Mouse (Mus musculus) forebrain, embryonic 13.5 days (tissue): Measurements from ENCODE around the gene Fgfr1op2. TPM values are rescaled to one million over a fixed set of nuclear protein-coding genes. Genes with fewer than 3 reads are reported as not detected.

Experiments used
- ATAC-seq: fragments of 200-750 bp; cut with Nextera tagmentation; 2 replicates; pipeline ENCODE4 v1.8.0; 2017
- H3K27ac ChIP-seq: fragments of 300-500 bp; sonication (generic); 2 replicates; pipeline ENCODE4 v1.5.1; 2015; ENCODE audit warnings: inconsistent platforms, mild to moderate bottlenecking, moderate library complexity
- H3K27me3 ChIP-seq: fragments of 300-500 bp; sonication (generic); 2 replicates; pipeline ENCODE4 v1.6.1; 2015; ENCODE audit warnings: mild to moderate bottlenecking, inconsistent platforms
- H3K36me3 ChIP-seq: fragments of 300-500 bp; sonication (generic); 2 replicates; pipeline ENCODE4 v1.6.1; 2015; ENCODE audit warnings: mild to moderate bottlenecking, inconsistent platforms; ENCODE audit not compliant: poor library complexity, severe bottlenecking
- H3K4me1 ChIP-seq: fragments of 300-500 bp; sonication (generic); 2 replicates; pipeline ENCODE4 v1.6.1; 2015; ENCODE audit warnings: inconsistent platforms
- H3K4me2 ChIP-seq: fragments of 300-500 bp; sonication (generic); 2 replicates; pipeline ENCODE4 v1.6.1; 2015; ENCODE audit warnings: inconsistent platforms, mild to moderate bottlenecking, moderate library complexity
- H3K4me3 ChIP-seq: fragments of 300-500 bp; sonication (generic); 2 replicates; pipeline ENCODE4 v1.5.1; 2015; ENCODE audit warnings: mild to moderate bottlenecking, inconsistent platforms
- H3K9ac ChIP-seq: fragments of 300-500 bp; sonication (generic); 2 replicates; pipeline ENCODE4 v1.6.1; 2015; ENCODE audit warnings: mild to moderate bottlenecking, inconsistent platforms
- H3K9me3 ChIP-seq: fragments of 300-500 bp; sonication (generic); replicated peaks from 2 replicates; pipeline ENCODE4 v1.6.1; 2016; ENCODE audit warnings: inconsistent platforms
- WGBS: fragments of 180-500 bp; shearing (Covaris S2); methylation state at CpG from one replicate; pipeline ENCODE4 v1.1.7; 2015; 5-methylcytosine and 5-hydroxymethylcytosine counted together
- polyA plus RNA-seq: library from polyadenylated mRNA; unstranded; fragments of >200 nt; fragmentation: Nextera tagmentation; extraction: Ambion mirVana; gene quantifications from 2 replicates; pipeline ENCODE4 v1.2.1, GENCODE M21; 2015

Fgfr1op2 gene
- polyA plus RNA-seq, 1 experiment from 2014 or later, result 64.5 TPM

DNA sequence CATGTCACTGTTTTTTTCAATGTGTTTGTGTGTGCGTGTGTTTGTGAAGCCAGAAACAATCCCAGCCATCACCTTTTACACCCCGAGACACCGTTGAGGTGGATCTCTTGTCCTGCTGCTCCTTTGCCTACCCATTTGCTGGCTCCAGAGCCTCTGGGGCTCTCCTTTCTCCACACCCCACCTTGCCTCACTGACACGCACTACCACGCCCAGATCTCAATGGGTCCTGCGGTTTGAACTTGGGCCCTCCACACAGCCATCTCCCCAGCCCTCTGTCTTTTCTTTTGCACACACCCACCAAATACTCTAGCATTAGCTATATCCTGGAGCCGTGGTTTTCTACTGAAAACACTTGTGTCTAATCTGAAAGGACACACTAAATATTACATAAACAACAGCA, 34.9 kb downstream of the Fgfr1op2 start:
- Histone ChIP-seq H3K27ac (no peak overlapping the region), H3K4me3 (no peak overlapping the region), H3K9ac (no peak overlapping the region), H3K27me3 (no peaks in the 10 kb centered on the region), H3K9me3 (no peaks in the 10 kb centered on the region), H3K36me3 (peaks cover 71% of the 10 kb centered on the region), H3K4me2 (no peak overlapping the region), H3K4me1 (no peaks in the 10 kb centered on the region)
- ATAC-seq, result no peak
- 93% methylated on average over 7 of the region's 7 CpGs for WGBS

DNA sequence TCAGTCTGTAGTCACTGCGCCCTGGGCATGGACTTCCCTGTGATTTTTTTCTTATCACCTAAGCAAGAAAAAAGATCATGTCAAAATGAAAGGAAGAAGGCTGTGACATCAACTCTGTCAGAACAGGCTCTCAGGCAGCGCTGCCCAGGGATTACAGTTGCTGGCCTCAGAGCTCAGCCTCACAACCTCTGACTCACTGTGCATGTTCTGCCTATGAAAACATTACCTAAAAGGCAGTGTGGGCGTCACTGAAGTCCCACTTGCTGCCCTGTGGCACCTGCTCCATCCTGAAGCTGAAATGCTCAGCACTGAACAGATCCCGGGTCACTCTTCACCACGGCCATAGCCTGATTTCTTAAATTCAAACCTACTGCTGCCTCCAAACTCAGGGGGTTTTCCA, 35.7 kb downstream of the Fgfr1op2 start:
- H3K9ac ChIP-seq, result no peak overlapping the region
- H3K36me3 ChIP-seq, result peaks cover 71% of the 10 kb centered on the region

DNA sequence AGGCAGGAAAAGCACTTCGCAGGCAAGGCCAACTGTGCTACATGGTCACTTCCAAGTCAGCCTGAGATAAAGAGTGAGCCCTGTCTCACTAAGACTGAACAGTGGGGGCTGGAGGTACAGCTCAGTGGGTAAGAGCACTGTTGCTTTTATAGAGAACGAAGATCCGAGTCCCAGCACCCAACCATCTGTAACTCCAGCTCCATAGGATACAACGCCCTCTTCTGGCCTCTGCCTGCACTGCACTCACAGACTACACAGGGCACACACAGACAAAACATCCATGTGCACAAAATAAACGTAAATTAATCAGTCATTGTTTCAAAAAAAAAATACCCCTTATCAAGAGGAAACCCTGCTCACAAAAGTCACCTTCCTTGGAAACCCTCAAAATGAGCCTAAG, 36.9 kb downstream of the Fgfr1op2 start:
- Histone ChIP-seq H3K9ac (no peak overlapping the region), H3K9me3 (no peaks in the 10 kb centered on the region), H3K4me2 (no peak overlapping the region), H3K36me3 (peaks cover 77% of the 10 kb centered on the region), H3K4me1 (no peaks in the 10 kb centered on the region), H3K27me3 (no peaks in the 10 kb centered on the region), H3K27ac (no peak overlapping the region), H3K4me3 (no peak overlapping the region)
- WGBS, result 92% methylated on average over 5 of the region's 5 CpGs
- no peak for ATAC-seq

More for the DNA sequence above, 35.7 kb downstream of the Fgfr1op2 start:
- H3K27me3 ChIP-seq, result no peaks in the 10 kb centered on the region
- 91% methylated on average over 5 of the region's 5 CpGs for WGBS
- H3K9me3 ChIP-seq, result no peaks in the 10 kb centered on the region
- no peaks in the 10 kb centered on the region for H3K4me1 ChIP-seq
- no peak overlapping the region for H3K4me2 ChIP-seq
- no peak for ATAC-seq
- H3K4me3 ChIP-seq, result no peak overlapping the region
- H3K27ac ChIP-seq, result no peak overlapping the region

DNA sequence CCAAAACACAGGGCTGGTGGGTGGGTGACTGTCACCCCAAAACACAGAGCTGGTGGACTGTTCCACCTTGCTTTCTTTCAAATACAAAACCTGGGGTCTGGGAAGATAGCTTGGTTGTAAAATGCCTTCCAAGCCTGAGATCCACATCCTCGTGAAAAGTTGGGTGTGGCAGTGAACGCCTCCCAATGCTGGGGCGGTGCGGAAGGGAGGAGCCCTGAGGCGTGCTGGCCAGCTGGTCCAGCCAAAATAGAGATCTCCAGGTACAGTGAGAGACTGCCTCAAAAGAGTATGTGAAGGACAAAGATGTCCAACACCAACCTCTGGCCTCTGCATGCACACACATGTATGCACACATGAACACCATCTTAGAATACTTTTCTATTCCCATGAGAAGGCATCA, 37.5 kb downstream of the Fgfr1op2 start:
- Histone ChIP-seq H3K4me2 (no peak overlapping the region), H3K9me3 (no peaks in the 10 kb centered on the region), H3K27ac (no peak overlapping the region), H3K36me3 (peaks cover 74% of the 10 kb centered on the region), H3K9ac (no peak overlapping the region), H3K4me3 (no peak overlapping the region), H3K27me3 (no peaks in the 10 kb centered on the region), H3K4me1 (no peaks in the 10 kb centered on the region)
- 91% methylated on average over 5 of the region's 5 CpGs for WGBS
- ATAC-seq, result no peak

DNA sequence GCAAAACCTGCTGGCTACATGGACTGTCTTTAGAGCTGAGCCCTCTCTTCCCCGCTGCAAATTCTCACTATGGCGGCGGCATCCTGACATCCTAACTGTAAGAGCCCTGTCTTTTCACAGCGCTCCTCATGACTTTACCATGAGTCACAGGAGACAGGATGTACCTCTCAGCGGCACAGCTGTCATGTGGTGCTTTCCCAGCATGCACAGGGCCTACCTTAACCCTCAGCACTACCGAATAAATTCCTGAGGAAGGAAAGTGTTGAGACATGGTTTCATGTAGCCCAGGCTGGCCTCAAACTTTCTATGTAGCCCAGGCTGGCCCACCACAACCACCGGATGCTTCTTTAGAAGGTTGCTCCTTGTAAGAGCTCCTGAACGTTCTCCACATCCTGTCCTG, 38.9 kb downstream of the Fgfr1op2 start:
- peaks cover 67% of the 10 kb centered on the region for H3K36me3 ChIP-seq
- H3K4me3 ChIP-seq, result no peak overlapping the region
- no peak overlapping the region for H3K4me2 ChIP-seq
- H3K9ac ChIP-seq, result no peak overlapping the region
- no peak for ATAC-seq
- H3K9me3 ChIP-seq, result no peaks in the 10 kb centered on the region
- no peaks in the 10 kb centered on the region for H3K27me3 ChIP-seq
- 97% methylated on average over 8 of the region's 8 CpGs for WGBS
- H3K4me1 ChIP-seq, result no peaks in the 10 kb centered on the region
- no peak overlapping the region for H3K27ac ChIP-seq

DNA sequence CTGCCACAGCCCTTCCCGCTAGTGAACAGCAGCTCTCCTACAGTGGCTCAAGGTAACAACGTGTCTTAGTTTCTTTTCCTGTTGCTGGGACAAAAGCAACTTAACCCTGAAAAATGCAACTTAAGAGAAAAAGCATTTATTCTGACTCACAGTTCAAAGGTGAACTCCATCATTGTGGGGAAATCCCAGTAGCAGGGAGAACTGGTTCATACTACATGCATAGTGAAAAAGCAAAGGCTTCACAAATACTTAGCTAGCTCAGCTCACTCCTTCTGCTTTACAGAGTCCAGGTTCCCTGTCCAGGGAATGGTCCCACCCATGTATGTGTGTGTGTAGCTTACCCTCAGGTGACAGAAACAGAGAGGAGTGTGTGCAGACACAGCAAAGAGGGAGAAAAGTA, 39.7 kb downstream of the Fgfr1op2 start:
- no peak overlapping the region for H3K27ac ChIP-seq
- no peak overlapping the region for H3K4me2 ChIP-seq
- no peak overlapping the region for H3K9ac ChIP-seq
- ATAC-seq, result no peak
- no peaks in the 10 kb centered on the region for H3K9me3 ChIP-seq
- H3K4me1 ChIP-seq, result no peaks in the 10 kb centered on the region
- H3K27me3 ChIP-seq, result no peaks in the 10 kb centered on the region
- peaks cover 67% of the 10 kb centered on the region for H3K36me3 ChIP-seq
- H3K4me3 ChIP-seq, result no peak overlapping the region
- WGBS, result 96% methylated on average over 2 of the region's 2 CpGs

DNA sequence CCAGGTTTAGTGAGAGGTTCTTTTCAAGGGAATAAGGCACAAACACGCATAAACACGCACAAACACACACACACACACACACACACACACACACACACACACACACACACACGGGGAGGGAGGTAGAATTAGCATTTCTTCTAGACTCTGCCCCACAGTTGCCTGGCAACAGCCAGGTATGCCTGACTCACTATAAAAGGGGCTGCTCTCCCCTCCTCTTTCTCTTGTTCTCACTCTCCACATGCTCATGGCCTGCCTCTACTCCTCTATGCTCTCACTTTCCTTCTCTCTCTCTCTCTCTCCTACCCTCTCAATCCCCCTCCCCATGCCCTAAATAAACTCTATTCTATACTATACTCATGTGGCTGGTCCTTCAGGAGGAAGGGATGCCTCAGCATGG, 51.1 kb downstream of the Fgfr1op2 start:
- Histone ChIP-seq H3K4me2 (no peak overlapping the region), H3K27ac (no peak overlapping the region), H3K9me3 (no peaks in the 10 kb centered on the region), H3K27me3 (no peaks in the 10 kb centered on the region), H3K9ac (no peak overlapping the region), H3K4me3 (no peak overlapping the region), H3K36me3 (0 out of 2 replicates have a peak, but pooled peaks cover 13% of the 10 kb centered on the region), H3K4me1 (peaks cover 6% of the 10 kb centered on the region)
- 64% methylated on average over 3 of the region's 3 CpGs for WGBS
- ATAC-seq, result peak; percentile 63

DNA sequence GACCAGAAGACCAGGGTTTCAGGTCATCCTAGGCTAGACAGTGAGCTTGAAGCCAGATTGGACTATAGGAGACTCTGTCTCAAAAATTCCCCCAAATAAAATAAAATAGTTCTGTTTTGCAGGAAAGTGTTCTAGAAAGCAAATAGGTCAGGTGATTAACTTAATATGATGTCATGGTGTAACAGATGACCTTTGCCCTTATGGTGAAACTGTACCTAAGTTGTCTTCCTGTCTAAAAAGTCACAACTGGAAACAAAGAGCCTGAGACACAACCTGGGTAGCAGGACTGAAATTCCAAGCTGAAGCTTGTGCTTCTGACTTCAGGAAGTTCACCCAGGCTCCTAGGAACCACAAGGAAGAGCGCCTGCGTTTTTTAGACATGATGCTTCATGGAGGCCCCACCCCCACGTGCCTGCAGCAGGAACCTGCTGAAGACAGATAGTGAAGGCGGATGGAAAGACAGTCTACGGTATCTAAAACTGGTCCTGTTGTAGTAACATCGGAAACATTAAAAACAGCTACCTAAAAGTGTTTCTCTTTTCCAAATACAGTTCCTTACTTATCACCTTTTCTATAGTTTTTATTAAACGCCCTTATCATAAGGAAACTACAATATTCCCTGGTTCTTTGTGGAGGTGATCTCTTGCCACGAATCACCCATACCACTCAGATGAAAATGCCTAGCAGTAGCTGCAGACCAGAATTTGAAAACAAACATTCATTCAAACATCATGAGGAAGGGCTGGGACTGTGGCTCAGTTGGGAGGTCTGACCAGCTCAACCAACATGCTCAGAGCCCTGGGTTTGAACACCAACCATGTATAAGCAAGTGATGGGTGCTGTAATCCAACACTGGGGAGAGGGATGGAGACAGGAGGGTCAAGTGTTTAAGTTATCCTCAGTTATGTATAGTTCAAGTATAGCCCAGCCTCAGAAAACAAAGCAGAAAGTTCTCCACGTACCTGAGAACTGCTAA, 53.1 kb downstream of the Fgfr1op2 start:
- 85% methylated on average over 9 of the region's 9 CpGs for WGBS
- Histone ChIP-seq H3K27me3 (no peaks in the 10 kb centered on the region), H3K4me2 (no peak overlapping the region), H3K36me3 (0 out of 2 replicates have a peak, but pooled peaks cover under 1% of the 10 kb centered on the region), H3K9ac (no peak overlapping the region), H3K4me3 (no peak overlapping the region), H3K4me1 (peaks cover 16% of the 10 kb centered on the region), H3K27ac (no peak overlapping the region), H3K9me3 (no peaks in the 10 kb centered on the region)
- no peak for ATAC-seq

DNA sequence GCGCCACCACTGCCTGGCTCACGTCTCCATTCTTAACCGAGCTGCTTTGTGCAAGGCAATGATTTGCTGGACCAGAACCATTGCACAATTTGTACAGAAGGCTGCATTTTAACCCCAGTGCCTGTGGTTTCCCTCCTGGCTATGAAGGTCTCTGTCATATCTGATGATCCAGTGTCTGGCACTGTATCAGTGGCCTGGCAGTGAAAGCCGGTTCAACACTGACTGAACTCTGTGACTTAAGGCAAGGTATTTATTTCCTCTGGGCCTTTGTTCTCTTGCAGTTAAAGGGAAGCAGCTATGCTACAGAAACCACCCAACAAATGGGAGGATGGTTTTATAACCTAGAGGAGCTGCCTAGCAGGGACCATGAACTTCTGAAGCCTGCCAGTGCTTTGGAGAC, 54.0 kb downstream of the Fgfr1op2 start:
- Histone ChIP-seq H3K27me3 (no peaks in the 10 kb centered on the region), H3K4me2 (no peak overlapping the region), H3K9ac (no peak overlapping the region), H3K4me1 (peaks cover 16% of the 10 kb centered on the region), H3K36me3 (no peaks in the 10 kb centered on the region), H3K9me3 (no peaks in the 10 kb centered on the region), H3K4me3 (no peak overlapping the region), H3K27ac (no peak overlapping the region)
- no peak for ATAC-seq
- WGBS, result 84% methylated on average over 4 of the region's 4 CpGs

DNA sequence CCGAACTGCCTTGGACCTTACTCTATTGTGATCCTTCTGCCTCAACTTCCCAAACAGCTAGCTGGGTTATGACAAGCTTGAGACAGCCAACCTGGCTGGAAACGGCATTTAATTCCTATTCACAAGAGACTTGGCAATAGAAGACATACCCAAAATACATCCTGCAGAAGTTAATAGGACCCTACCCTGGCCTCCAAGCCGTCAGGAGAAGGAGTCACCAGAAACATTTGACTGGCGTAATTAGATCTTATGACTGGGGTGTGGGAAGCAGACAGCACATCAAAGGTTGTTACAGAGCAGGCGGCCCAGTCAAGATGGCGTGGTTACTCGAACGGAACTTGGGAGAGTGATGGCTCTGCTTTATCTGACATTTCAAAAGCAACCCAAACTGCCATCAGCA, 54.8 kb downstream of the Fgfr1op2 start:
- ATAC-seq, result no peak
- Histone ChIP-seq H3K27me3 (no peaks in the 10 kb centered on the region), H3K9me3 (no peaks in the 10 kb centered on the region), H3K9ac (no peak overlapping the region), H3K36me3 (no peaks in the 10 kb centered on the region), H3K4me3 (no peak overlapping the region), H3K4me1 (peaks cover 16% of the 10 kb centered on the region), H3K27ac (no peak overlapping the region), H3K4me2 (no peak overlapping the region)
- 77% methylated on average over 8 of the region's 8 CpGs for WGBS

DNA sequence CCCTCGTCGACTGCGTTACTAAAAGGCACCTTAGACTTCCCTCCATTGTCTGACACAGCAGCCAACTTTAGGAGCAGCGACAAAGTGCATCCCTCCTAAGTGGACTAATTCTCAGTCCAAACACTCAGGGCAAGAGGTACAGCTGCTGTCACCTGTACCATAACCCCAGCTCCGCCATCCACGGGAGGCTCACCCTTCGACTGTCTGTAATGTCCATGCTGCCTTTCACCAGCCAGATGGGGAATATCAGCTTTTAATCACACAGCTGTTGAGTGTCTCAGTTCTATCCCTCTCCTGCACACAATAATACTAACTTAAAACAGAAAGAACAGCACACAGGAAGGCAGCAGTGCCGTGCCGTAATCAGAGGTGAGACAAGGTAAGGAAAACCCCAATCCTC, 55.4 kb downstream of the Fgfr1op2 start:
- Histone ChIP-seq H3K4me1 (peaks cover 16% of the 10 kb centered on the region), H3K9ac (no peak overlapping the region), H3K36me3 (no peaks in the 10 kb centered on the region), H3K4me3 (no peak overlapping the region), H3K4me2 (no peak overlapping the region), H3K27ac (no peak overlapping the region), H3K9me3 (no peaks in the 10 kb centered on the region), H3K27me3 (no peaks in the 10 kb centered on the region)
- no peak for ATAC-seq
- WGBS, result 80% methylated on average over 9 of the region's 9 CpGs

DNA sequence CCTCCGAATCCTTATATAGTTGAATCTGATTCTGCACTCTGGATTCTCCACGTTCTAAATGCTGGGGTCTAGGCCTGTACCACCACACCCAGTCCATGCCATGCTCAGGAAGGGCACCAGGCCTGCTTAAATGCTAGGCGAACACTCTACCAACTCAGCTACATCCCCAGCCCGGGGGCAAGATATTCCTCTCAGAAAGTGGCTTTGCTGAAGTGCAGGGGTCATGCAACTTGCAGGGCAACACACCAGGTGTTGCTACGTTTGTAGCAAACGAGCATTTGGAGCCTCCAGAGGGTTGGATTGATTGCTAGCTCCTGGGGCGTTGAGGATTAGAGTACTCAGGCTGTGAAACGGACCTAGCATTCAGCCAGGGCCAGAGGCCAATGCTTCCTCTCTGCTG, 56.1 kb downstream of the Fgfr1op2 start:
- WGBS, result 35% methylated on average over 8 of the region's 8 CpGs
- no peak overlapping the region for H3K27ac ChIP-seq
- H3K27me3 ChIP-seq, result no peaks in the 10 kb centered on the region
- peak overlapping the region; percentile 65 for H3K4me2 ChIP-seq
- H3K36me3 ChIP-seq, result no peaks in the 10 kb centered on the region
- peaks cover 15% of the 10 kb centered on the region for H3K4me1 ChIP-seq
- H3K9ac ChIP-seq, result 0 out of 2 replicates have a peak overlapping the region, but pooled peaks have one; percentile 21
- ATAC-seq, result no peak
- H3K4me3 ChIP-seq, result peak overlapping the region; percentile 67
- no peaks in the 10 kb centered on the region for H3K9me3 ChIP-seq
